Mouse (Mus musculus) mouse trophoblast stem cell (cell line): ENCODE results near the gene Cat.

Source experiments
- in situ Hi-C, 2 experiments: fragments of 300-500 bp; cut with MseI, MboI; formaldehyde crosslinking; loops; 2 replicates in 1 of 2; 3 replicates in 1 of 2; pipeline ENCODE4 v1.15.1; 2025

Cat gene

GRCm38 (mm10) chr2:103477456-103477855 is 7.5 kb downstream of the Cat start:
- in situ Hi-C loops = no loop called here

GRCm38 (mm10) chr2:103476657-103477056 is 8.3 kb downstream of the Cat start:
- in situ Hi-C loops = no loop called here

GRCm38 (mm10) chr2:103476180-103476579 is 8.8 kb downstream of the Cat start:
- in situ Hi-C loops = no loop called here

GRCm38 (mm10) chr2:103473362-103473761 is 11.6 kb downstream of the Cat start:
- in situ Hi-C loops = loop anchor here (25.0 kb wide), 1 partner anchor 239 kb away; no protein-coding TSS in a partner anchor

- in situ Hi-C loops = loop anchor here (25.0 kb wide), 1 partner anchor 245 kb away; no protein-coding TSS in a partner anchor
These were observed 17.9 kb downstream of the Cat start for GRCm38 (mm10) chr2:103466984-103467588.

- in situ Hi-C loops = loop anchor here (25.0 kb wide), 1 partner anchor 246 kb away; no protein-coding TSS in a partner anchor
These were observed 18.7 kb downstream of the Cat start for GRCm38 (mm10) chr2:103466272-103466671.

- in situ Hi-C loops = loop anchor here (25.0 kb wide), 1 partner anchor 247 kb away; no protein-coding TSS in a partner anchor
These were observed 19.5 kb downstream of the Cat start for GRCm38 (mm10) chr2:103465429-103465828.

- in situ Hi-C loops = loop anchor here (25.0 kb wide), 1 partner anchor 248 kb away; no protein-coding TSS in a partner anchor
These were observed 20.4 kb downstream of the Cat start for GRCm38 (mm10) chr2:103464524-103464923.

- in situ Hi-C loops = loop anchor here (25.0 kb wide), 1 partner anchor 250 kb away; no protein-coding TSS in a partner anchor
These were observed 22.2 kb downstream of the Cat start for GRCm38 (mm10) chr2:103462746-103463145.

GRCm38 (mm10) chr2:103461743-103462142 is 23.2 kb downstream of the Cat start:
- in situ Hi-C loops = loop anchor here (25.0 kb wide), 1 partner anchor 251 kb away; no protein-coding TSS in a partner anchor

- in situ Hi-C loops = loop anchor here (25.0 kb wide), 1 partner anchor 251 kb away; no protein-coding TSS in a partner anchor
These were observed 23.8 kb downstream of the Cat start for GRCm38 (mm10) chr2:103461210-103461609.

GRCm38 (mm10) chr2:103459069-103459468 is 25.9 kb downstream of the Cat start:
- in situ Hi-C loops = loop anchor here (5.0 to 25.0 kb wide), 2 partner anchors 88 to 253 kb away; no protein-coding TSS in a partner anchor

GRCm38 (mm10) chr2:103457628-103458027 is 27.3 kb downstream of the Cat start:
- in situ Hi-C loops = loop anchor here (5.0 to 25.0 kb wide), 2 partner anchors 90 to 255 kb away; no protein-coding TSS in a partner anchor

GRCm38 (mm10) chr2:103457048-103457447 is 27.9 kb downstream of the Cat start:
- in situ Hi-C loops = loop anchor here (5.0 to 25.0 kb wide), 2 partner anchors 90 to 255 kb away; no protein-coding TSS in a partner anchor

GRCm38 (mm10) chr2:103456646-103457045 is 28.3 kb downstream of the Cat start:
- in situ Hi-C loops = loop anchor here (5.0 to 25.0 kb wide), 2 partner anchors 91 to 256 kb away; no protein-coding TSS in a partner anchor

- in situ Hi-C loops = loop anchor here (5.0 to 25.0 kb wide), 2 partner anchors 92 to 257 kb away; no protein-coding TSS in a partner anchor
These were observed 29.2 kb downstream of the Cat start for GRCm38 (mm10) chr2:103455748-103456147.

GRCm38 (mm10) chr2:103452550-103452949 is 32.4 kb downstream of the Cat start:
- in situ Hi-C loops = loop anchor here (25.0 kb wide), 1 partner anchor 260 kb away; no protein-coding TSS in a partner anchor

- in situ Hi-C loops = loop anchor here (25.0 kb wide), 1 partner anchor 262 kb away; no protein-coding TSS in a partner anchor
These were observed 34.7 kb downstream of the Cat start for GRCm38 (mm10) chr2:103450267-103450666.

GRCm38 (mm10) chr2:103449813-103450212 is 35.1 kb downstream of the Cat start:
- in situ Hi-C loops = loop anchor here (25.0 kb wide), 1 partner anchor 262 kb away; no protein-coding TSS in a partner anchor

- in situ Hi-C loops = no loop called here
These were observed 35.9 kb downstream of the Cat start for GRCm38 (mm10) chr2:103448947-103449560.

- in situ Hi-C loops = no loop called here
These were observed 38.6 kb downstream of the Cat start for GRCm38 (mm10) chr2:103446326-103446725.

GRCm38 (mm10) chr2:103445776-103446175 is 39.2 kb downstream of the Cat start:
- in situ Hi-C loops = no loop called here
